Mouse (Mus musculus) ES-E14 (cell line): ENCODE measurements around the gene Gm5737. TPM values are rescaled to one million over a fixed set of nuclear protein-coding genes. Genes with fewer than 3 reads are reported as not detected.

ENCODE experiments used
- DNase-seq: peaks from one replicate; pipeline ENCODE4 v3.0.0-alpha.2; 2013; ENCODE audit warnings: low read depth, low spot score
- H3K27ac ChIP-seq: 2 replicates; pipeline ENCODE4 v1.5.1; 2012; ENCODE audit warnings: low read depth, mild to moderate bottlenecking, low read length, moderate library complexity, mixed read lengths; ENCODE audit not compliant: poor library complexity, insufficient read depth, severe bottlenecking
- H3K36me3 ChIP-seq: 2 replicates; pipeline ENCODE4 v1.6.1; 2012; ENCODE audit warnings: mild to moderate bottlenecking, low read length, moderate library complexity, mixed read lengths; ENCODE audit not compliant: control insufficient read depth, poor library complexity, insufficient read depth, severe bottlenecking
- H3K4me1 ChIP-seq, 2 experiments: fragments of 150-350 bp in 1 of 2; sonication (generic) in 1 of 2; 2 replicates each; pipeline ENCODE4 v1.6.1; 2012; ENCODE audit warnings: low read length in 2 of 2, mild to moderate bottlenecking in 1 of 2, mixed read lengths in 1 of 2; ENCODE audit not compliant: control insufficient read depth in 2 of 2, insufficient read depth in 2 of 2, poor library complexity in 1 of 2
- H3K4me3 ChIP-seq, 2 experiments: fragments of 150-350 bp in 1 of 2; sonication (generic) in 1 of 2; 2 replicates each; pipeline ENCODE4 v1.5.1; 2012; ENCODE audit warnings: low read length in 2 of 2, low read depth in 1 of 2, mild to moderate bottlenecking in 1 of 2, mixed read lengths in 1 of 2; ENCODE audit not compliant: insufficient read depth in 1 of 2, poor library complexity in 1 of 2, severe bottlenecking in 1 of 2
- H3K9ac ChIP-seq: 2 replicates; pipeline ENCODE4 v1.6.1; 2012; ENCODE audit warnings: low read depth, mild to moderate bottlenecking, low read length, mixed read lengths; ENCODE audit not compliant: poor library complexity, insufficient read depth, severe bottlenecking
- H3K9me3 ChIP-seq: fragments of 150-350 bp; sonication (generic); 2 replicates; pipeline ENCODE4 v1.6.1; 2012; ENCODE audit warnings: low read depth, mild to moderate bottlenecking, low read length; ENCODE audit not compliant: control insufficient read depth, insufficient read depth
- CHD2 ChIP-seq: IDR thresholded peaks from 2 replicates; pipeline ENCODE4 v1.6.1; 2014; ENCODE audit warnings: mild to moderate bottlenecking, low read depth, low read length, inconsistent platforms
- HCFC1 ChIP-seq: IDR thresholded peaks from 2 replicates; pipeline ENCODE4 v1.6.1; 2012; ENCODE audit warnings: low read length, inconsistent platforms, borderline replicate concordance; ENCODE audit not compliant: insufficient read depth
- MAFK ChIP-seq: IDR thresholded peaks from 2 replicates; pipeline ENCODE4 v1.6.1; 2014; ENCODE audit warnings: mild to moderate bottlenecking, low read depth, low read length, inconsistent platforms; ENCODE audit not compliant: insufficient read depth
- ZC3H11A ChIP-seq: IDR thresholded peaks from 2 replicates; pipeline ENCODE4 v1.6.1; 2012; ENCODE audit warnings: low read depth, mild to moderate bottlenecking, inconsistent platforms, low read length, borderline replicate concordance
- ZNF384 ChIP-seq: IDR thresholded peaks from 2 replicates; pipeline ENCODE4 v1.6.1; 2012; ENCODE audit warnings: low read depth, low read length, inconsistent platforms
- in situ Hi-C, 2 experiments: fragments of 600-800 bp; cut with MboI; formaldehyde crosslinking; loops; one replicate each; pipeline ENCODE4 v1.15.1; 2025; ENCODE audit warnings: low sequenced_read_pairs in 2 of 2, inconsistent platforms in 1 of 2; ENCODE audit not compliant: unreplicated experiment in 2 of 2
- total RNA-seq: library from RNA; depleted of rRNA; stranded (reverse); fragments of 300-350 nt; gene quantifications from 2 replicates; pipeline ENCODE4 v1.2.3, GENCODE M21; 2012

The Gm5737 gene
- total RNA-seq, 1 experiment: not detected

DNA sequence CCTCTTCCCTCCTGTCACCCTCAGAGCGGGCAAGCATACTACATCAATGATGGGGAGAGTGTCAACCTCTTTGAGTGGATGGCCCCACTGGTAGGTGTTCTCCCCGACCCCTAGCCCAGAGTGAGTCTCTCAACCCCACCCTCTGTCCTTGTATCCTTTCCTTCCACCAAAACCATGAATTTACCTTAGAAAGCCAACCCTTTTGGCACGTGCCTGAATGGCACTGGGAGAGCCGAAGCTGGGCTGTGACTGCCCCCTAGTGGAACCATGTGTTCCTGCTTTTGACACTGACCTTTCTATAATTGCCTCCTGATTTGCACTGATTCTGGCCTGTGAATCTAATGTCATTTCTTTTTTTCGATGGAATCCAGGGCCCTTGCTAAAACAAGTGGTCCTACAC, 11.1 kb downstream of the Gm5737 start:
- Histone ChIP-seq H3K4me1 (0 out of 4 replicates have a peak, but pooled peaks cover 0 to 3% of the 10 kb centered on the region in 2 experiments), H3K4me3 (no peak overlapping the region), H3K9ac (no peak overlapping the region), H3K36me3 (no peaks in the 10 kb centered on the region), H3K27ac (no peak overlapping the region), H3K9me3 (no peaks in the 10 kb centered on the region)
- TF ChIP-seq ZNF384 (no peak), ZC3H11A (peak; percentile 69), HCFC1 (no peak)
- no peak for DNase-seq
- in situ Hi-C loops: no loop called here

DNA sequence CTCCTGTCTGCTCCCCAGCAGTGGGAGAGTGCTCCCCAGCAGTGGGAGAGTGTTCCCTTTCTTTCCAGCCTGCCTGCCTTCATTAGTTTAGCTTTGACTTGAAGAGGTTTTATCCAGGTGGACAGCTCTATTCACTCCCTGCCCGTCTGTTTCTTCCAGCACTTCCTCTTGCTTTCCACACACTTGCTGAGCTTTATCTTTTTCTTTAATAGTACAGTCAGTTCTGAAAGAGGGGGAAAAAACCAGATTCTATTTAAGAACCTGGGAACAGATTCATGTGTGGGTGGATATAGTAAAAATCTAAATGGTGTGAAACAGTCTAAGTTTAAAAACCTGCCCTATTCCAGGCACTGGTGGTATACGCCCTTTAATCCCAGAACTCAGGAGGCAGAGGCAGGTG, 12.9 kb downstream of the Gm5737 start:
- H3K36me3 ChIP-seq: no peaks in the 10 kb centered on the region
- in situ Hi-C loops: loop anchor here (5.0 kb wide), 1 partner anchor 153 kb away; the partner anchor contains the start of gene Pdzd9 (in 2 of the 2)
- H3K4me3 ChIP-seq: no peak overlapping the region
- no peak for DNase-seq
- peaks cover 0 to 4% of the 10 kb centered on the region in 2 experiments; a peak in 2 of 4 replicates for H3K4me1 ChIP-seq
- no peak overlapping the region for H3K9ac ChIP-seq
- TF ChIP-seq ZC3H11A (no peak), CHD2 (no peak), ZNF384 (no peak), MAFK (no peak), HCFC1 (no peak)
- H3K27ac ChIP-seq: no peak overlapping the region
- no peaks in the 10 kb centered on the region for H3K9me3 ChIP-seq

DNA sequence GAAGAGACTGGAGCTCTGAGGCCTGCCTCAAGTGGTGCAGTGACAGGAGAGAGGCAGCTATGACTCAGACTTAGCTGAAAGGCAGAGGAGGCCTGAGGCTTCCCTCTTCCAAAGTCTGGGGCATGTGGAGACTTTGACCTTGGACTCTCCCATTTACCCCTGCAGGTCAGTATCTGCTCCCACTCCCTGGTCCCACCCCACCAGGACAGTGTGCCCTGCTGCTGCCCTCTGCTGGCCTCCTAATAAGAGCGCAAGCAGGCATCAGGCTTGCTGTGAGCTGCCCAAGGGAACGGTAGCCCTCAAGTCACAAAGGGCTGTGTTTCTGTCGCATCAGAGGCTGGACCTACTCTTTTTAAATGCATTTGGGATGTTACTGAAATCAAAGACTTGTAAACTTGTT, 14.2 kb downstream of the Gm5737 start:
- TF ChIP-seq ZC3H11A (peak; percentile 48; the same call in 1 of the 2 replicates), ZNF384 (no peak)
- no peak overlapping the region for H3K9ac ChIP-seq
- H3K36me3 ChIP-seq: no peaks in the 10 kb centered on the region
- no peaks in the 10 kb centered on the region for H3K9me3 ChIP-seq
- in situ Hi-C loops: loop anchor here (5.0 kb wide), 1 partner anchor 154 kb away; the partner anchor contains the start of gene Pdzd9 (in 2 of the 2)
- H3K4me3 ChIP-seq: no peak overlapping the region
- DNase-seq: peak; percentile 66
- H3K27ac ChIP-seq: no peak overlapping the region
- peaks cover 2 to 6% of the 10 kb centered on the region in 2 experiments; a peak in 3 of 4 replicates for H3K4me1 ChIP-seq

DNA sequence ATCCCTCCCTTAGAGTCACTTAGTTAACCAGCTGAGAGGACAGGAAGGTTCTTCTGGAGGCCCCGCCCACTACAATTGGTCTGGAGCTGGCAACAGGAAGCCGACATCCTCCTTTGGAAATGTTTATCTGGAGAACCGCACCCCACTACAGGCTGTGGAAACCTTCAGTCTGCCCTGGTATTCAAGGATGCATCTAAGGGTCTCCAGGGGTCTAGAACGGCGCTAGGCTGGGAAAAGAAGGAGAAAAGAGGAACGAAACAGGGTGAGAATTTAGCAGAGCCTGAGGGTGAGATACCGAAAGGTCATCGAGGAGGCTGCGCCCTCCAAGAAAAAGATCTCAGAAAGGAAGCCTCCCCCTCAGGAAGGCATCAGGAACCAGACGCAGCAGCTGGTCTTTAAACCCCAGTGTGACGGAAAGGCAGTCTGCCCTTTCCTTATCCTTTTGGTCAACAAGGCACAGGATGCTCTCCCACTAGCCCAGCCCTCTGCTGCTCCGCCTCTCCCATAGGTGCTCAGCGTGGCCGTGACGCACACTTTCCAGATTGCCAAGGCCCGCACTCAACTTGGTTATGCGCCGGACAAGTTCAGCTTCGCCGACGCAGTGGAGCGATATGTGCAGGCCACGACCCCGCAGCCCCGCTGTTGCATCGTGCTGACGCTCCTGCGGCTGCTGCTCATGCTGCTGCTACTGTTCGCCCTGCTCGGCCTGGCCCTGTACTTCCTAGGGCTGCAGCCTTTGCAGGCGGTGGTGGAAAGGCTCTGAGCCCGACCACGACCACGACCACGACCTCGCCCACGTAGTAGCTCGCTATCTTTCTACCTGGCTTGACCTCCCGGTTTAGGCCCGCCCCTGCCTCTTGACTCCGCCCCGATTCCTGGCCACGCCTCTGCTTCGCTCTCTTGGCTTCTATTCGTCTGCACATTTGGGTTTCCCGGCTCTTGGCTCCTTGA, 18.5 kb downstream of the Gm5737 start:
- in situ Hi-C loops: no loop called here
- Histone ChIP-seq H3K36me3 (no peaks in the 10 kb centered on the region), H3K9ac (peak overlapping the region; percentile 25; the same call in 1 of the 2 replicates), H3K4me3 (peak overlapping the region; percentile 66), H3K4me1 (peaks cover 3 to 6% of the 10 kb centered on the region in 2 experiments; a peak in 3 of 4 replicates), H3K9me3 (no peaks in the 10 kb centered on the region), H3K27ac (no peak overlapping the region)
- no peak for TF ChIP-seq HCFC1
- no peak for TF ChIP-seq ZNF384
- no peak for TF ChIP-seq MAFK
- no peak for TF ChIP-seq CHD2
- TF ChIP-seq ZC3H11A: no peak
- peak; percentile 80 for DNase-seq
